Mouse (Mus musculus) heart, postnatal 0 days (tissue): ENCODE measurements around the gene Zfp114. TPM values are rescaled to one million over a fixed set of nuclear protein-coding genes. Genes with fewer than 3 reads are reported as not detected.
A peak's percentile ranks its signal among the peaks of the same experiment; 100 is the strongest.

Source experiments
- ATAC-seq: fragments of 200-750 bp; cut with Nextera tagmentation; 2 replicates; pipeline ENCODE4 v1.8.0; 2017; ENCODE audit warnings: low read depth, moderate number of reproducible peaks, moderate library complexity; ENCODE audit not compliant: insufficient read depth
- DNase-seq: peaks from one replicate; pipeline ENCODE4 v3.0.0-alpha.2; 2016; ENCODE audit warnings: low spot score
- H3K27ac ChIP-seq: fragments of 300-500 bp; sonication (generic); 2 replicates; pipeline ENCODE4 v1.5.1; 2014; ENCODE audit warnings: low read depth, mild to moderate bottlenecking
- H3K27me3 ChIP-seq: fragments of 300-500 bp; sonication (generic); 2 replicates; pipeline ENCODE4 v1.6.1; 2014; ENCODE audit warnings: low read length, mixed read lengths; ENCODE audit not compliant: control insufficient read depth, insufficient read depth
- H3K36me3 ChIP-seq: fragments of 300-500 bp; sonication (generic); replicated peaks from 2 replicates; pipeline ENCODE4 v1.6.1; 2014; ENCODE audit warnings: low read length, mixed read lengths; ENCODE audit not compliant: control insufficient read depth, insufficient read depth
- H3K4me1 ChIP-seq: fragments of 300-500 bp; sonication (generic); 2 replicates; pipeline ENCODE4 v1.6.1; 2014; ENCODE audit warnings: antibody characterized with exemption; ENCODE audit not compliant: control insufficient read depth, insufficient read depth
- H3K4me2 ChIP-seq: fragments of 300-500 bp; sonication (generic); 2 replicates; pipeline ENCODE4 v1.6.1; 2014; ENCODE audit warnings: low read depth, mild to moderate bottlenecking, low read length, moderate library complexity
- H3K4me3 ChIP-seq: fragments of 300-500 bp; sonication (generic); 2 replicates; pipeline ENCODE4 v1.5.1; 2014; ENCODE audit warnings: low read depth, low read length
- H3K9ac ChIP-seq: fragments of 300-500 bp; sonication (generic); replicated peaks from 2 replicates; pipeline ENCODE4 v1.6.1; 2014; ENCODE audit warnings: low read depth, low read length, mixed read lengths
- H3K9me3 ChIP-seq: fragments of 300-500 bp; sonication (generic); replicated peaks from 2 replicates; pipeline ENCODE4 v1.6.1; 2016; ENCODE audit warnings: low read length; ENCODE audit not compliant: control insufficient read depth
- CTCF ChIP-seq: IDR thresholded peaks from 2 replicates; pipeline ENCODE4 v1.5.1; 2016; ENCODE audit warnings: antibody characterized with exemption, control low read depth, low read depth
- EP300 ChIP-seq: IDR thresholded peaks from 2 replicates; pipeline ENCODE4 v1.6.1; 2016; ENCODE audit warnings: antibody characterized with exemption, low read depth
- whole genome bisulfite sequencing: fragments of 180-500 bp; shearing (Covaris S2); extraction: QIAGEN DNeasy Blood & Tissue Kit; methylation state at CpG from one replicate; pipeline ENCODE4 v1.1.7; 2014; 5-methylcytosine and 5-hydroxymethylcytosine counted together
- polyA plus RNA-seq: library from polyadenylated mRNA; unstranded; fragments of >200 nt; fragmentation: Nextera tagmentation; extraction: Ambion mirVana; gene quantifications from 2 replicates; pipeline ENCODE4 v1.2.1, GENCODE M21; 2015
- total RNA-seq: library from RNA; depleted of rRNA; stranded (reverse); fragments of >200 nt; gene quantifications from 2 replicates; pipeline ENCODE4 v1.2.3, GENCODE M21; 2014; ENCODE audit warnings: low replicate concordance; rRNA removed

Zfp114 gene
- total RNA-seq (0.19 and 1.1 TPM in 2 replicates), polyA plus RNA-seq (0.42 and 0.86 TPM in 2 replicates)

DNA sequence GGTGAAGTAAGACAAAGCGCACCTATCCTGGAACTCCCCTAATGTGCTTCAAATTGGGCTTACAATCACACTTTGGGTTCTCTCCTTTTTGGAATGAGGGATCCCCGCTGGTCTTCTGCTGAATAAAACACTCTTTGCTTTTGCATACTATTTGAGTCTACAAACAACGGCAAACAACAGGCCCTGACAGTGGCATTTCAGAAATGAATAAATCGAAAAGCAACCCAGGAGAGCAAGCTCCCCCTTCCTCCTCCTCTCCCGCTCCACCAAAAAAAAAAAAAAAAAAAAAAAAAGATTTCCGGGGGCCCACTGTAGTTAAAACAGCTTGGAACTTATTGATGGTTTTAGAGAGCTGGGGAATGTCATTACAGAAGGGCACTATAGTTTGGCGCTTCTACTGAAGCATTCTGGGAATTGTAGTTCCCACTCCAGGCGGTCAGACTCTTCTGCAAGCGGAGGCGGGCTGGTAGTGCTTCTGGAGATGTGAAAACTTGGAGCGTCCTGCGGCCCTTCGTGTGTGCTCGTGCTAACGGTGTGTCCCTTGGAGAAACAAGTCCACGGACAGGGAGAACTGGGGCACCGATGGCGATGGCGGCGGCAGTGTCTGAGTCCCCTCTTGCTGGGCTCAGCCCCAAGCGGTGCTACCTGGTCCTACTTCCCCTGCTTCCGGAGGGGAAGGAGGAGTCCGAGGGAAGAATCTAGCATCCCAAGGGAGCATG lies at the start of gene Zfp114:
Zfp114 (plus strand) TSS at position 443 of the 719 bp plus-strand sequence.
- H3K27ac ChIP-seq = no peak within 1 kb of the TSS
- H3K36me3 ChIP-seq = no peaks in the 10 kb centered on the region
- no peaks in the 10 kb centered on the region for H3K9me3 ChIP-seq
- H3K4me2 ChIP-seq = peak within 1 kb of the TSS; percentile 61
- peak within 1 kb of the TSS; percentile 56 for H3K4me3 ChIP-seq
- H3K9ac ChIP-seq = peak within 1 kb of the TSS; percentile 6; the same call in 1 of the 2 replicates
- H3K27me3 ChIP-seq = no peaks in the 10 kb centered on the region
- ATAC-seq (peak; percentile 90), DNase-seq (peak; percentile 59)
- 12% methylated on average over 23 of the region's 23 CpGs for WGBS
- TF ChIP-seq CTCF = no peak
- no peak for TF ChIP-seq EP300
- no peaks in the 10 kb centered on the region for H3K4me1 ChIP-seq

DNA sequence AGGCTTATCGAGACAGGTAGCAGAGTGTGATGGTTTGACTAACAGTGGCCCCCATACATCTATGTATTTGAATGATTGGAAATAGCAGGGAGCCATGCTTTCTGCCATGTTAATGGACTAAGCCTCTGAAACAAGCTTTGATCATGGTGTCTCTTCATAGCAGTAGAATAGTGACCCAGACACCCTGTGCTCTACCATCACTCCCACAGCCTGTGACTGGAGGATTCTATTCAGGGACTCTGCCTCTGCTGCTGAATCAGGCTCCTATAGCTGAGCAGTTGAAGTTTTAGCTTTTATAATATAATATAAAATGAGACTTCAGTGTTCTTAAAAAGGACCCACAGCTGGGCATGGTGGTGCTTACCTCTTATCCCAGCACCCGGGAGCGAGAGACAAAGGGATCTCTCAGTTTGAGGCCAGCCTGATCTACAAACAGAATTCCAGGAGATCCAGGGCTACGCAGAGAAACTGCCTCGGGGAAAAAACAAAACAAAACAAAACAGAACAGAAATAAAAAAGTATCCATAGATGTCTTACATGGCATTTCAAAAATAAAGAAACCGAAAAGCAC lies 41.4 kb upstream of the Zfp114 start:
- H3K27ac ChIP-seq = no peak overlapping the region

DNA sequence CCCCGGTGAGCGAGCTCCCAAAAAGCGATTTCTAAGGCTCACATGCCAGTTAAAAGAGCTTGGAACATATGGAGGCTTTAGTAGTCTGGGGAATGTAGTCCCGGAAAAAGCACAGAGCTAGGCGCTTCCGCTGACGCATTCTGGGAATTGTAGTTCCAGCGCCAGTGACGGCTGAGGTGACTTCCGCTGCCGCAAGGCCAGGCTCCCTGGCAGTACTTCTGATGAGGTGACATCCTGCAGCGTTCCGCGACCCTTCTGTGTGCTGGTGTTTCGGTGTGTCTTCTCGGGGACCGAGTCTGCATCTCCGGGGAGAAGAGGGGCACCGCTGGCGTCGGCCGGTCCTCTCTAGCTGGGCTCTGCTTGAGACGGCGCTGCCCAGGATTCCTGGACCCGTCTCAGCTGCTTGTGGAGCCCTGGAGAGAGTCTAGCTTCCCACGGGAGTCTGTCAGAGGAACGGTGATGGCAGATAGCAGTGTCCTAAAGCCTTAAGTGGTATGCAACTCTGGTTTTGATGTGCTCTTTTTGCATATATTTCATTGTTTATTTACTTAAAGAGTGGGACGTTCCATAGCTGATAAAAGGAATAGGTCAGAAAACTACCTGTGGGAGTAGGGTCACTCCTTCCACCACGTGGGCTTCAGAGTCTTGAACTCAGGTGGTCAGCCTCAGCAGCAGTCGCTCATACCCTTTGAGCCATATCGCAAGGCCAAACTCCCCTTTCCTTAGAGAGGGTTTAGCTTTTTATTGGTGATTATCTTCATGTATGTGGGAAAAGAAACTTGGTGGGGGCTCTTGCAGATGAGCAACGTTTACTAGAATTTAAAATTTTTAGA lies 40.6 kb upstream of the Zfp114 start, which contains the start of gene Zfp235:
Zfp235 (plus strand) TSS at position 174 of the 833 bp plus-strand sequence.
- WGBS = 3% methylated on average over 32 of the region's 32 CpGs

More for the DNA sequence above, 41.4 kb upstream of the Zfp114 start:
- ATAC-seq (no peak; the same call in 1 of the 2 replicates), DNase-seq (no peak)
- Histone ChIP-seq H3K9me3 (no peaks in the 10 kb centered on the region), H3K9ac (peak overlapping the region; percentile 64), H3K4me3 (peak overlapping the region; percentile 85), H3K4me1 (peaks cover 14% of the 10 kb centered on the region), H3K4me2 (peak overlapping the region; percentile 70), H3K36me3 (peaks cover 22% of the 10 kb centered on the region), H3K27me3 (no peaks in the 10 kb centered on the region)
- no peak for TF ChIP-seq EP300
- TF ChIP-seq CTCF = no peak
- 14% methylated on average over 6 of the region's 6 CpGs for WGBS

DNA sequence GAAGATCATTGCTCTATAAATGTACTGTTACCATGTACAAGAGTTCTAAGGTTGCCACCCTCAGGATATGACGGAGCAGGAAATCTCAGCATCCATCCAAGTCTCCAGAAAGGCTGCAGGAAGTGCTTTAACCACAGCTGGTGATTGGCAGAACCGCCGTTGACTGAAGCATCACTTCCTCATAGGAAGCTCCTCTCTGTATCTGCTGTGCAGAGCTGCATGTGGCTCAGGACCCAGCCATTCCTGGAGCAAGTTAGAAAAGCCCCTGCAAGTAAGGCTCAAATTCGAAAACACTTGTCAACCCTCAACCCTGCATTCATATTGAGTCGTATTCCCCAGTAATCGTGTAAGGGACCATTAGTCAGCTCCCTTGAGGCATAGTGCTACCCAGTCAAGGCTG lies 32.3 kb upstream of the Zfp114 start:
- WGBS = 83% methylated on average over 6 of the region's 6 CpGs
- Histone ChIP-seq H3K36me3 (peaks cover 41% of the 10 kb centered on the region), H3K4me1 (no peaks in the 10 kb centered on the region), H3K27ac (no peak overlapping the region), H3K4me3 (no peak overlapping the region), H3K27me3 (no peaks in the 10 kb centered on the region), H3K9me3 (no peaks in the 10 kb centered on the region), H3K4me2 (no peak overlapping the region), H3K9ac (no peak overlapping the region)
- TF ChIP-seq EP300 (no peak), CTCF (no peak)
- no peak for DNase-seq
- ATAC-seq = no peak

More for the DNA sequence above, 40.6 kb upstream of the Zfp114 start, which contains the start of gene Zfp235:
- Histone ChIP-seq H3K27me3 (no peaks in the 10 kb centered on the region), H3K9me3 (no peaks in the 10 kb centered on the region), H3K36me3 (peaks cover 29% of the 10 kb centered on the region), H3K27ac (0 out of 2 replicates have a peak within 1 kb of the TSS, but pooled peaks have one; percentile 41), H3K4me1 (peaks cover 14% of the 10 kb centered on the region), H3K4me2 (peak within 1 kb of the TSS; percentile 70), H3K4me3 (peak within 1 kb of the TSS; percentile 85), H3K9ac (peak within 1 kb of the TSS; percentile 64)
- TF ChIP-seq CTCF = no peak
- no peak for TF ChIP-seq EP300
- DNase-seq (peak; percentile 86), ATAC-seq (peak; percentile 96)

DNA sequence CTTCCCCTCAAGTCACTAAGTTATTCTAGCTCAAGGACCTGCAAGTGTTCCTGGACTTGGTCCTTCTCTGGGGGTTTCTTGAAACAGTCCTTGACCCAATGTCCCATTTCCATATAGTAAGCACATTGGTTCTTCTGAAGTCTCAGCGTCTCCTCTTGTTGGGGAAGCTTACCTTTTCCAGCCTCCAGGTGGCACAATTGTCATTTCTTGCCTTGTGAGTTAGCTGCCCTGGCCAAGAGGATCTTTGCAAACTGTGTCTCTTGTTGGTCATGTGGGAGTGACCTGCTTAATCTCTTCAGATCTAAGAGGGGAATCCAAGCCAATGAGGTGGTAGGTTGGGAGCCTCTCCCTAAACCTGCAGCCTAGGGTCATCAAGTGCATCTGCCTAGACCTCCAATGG lies 21.6 kb upstream of the Zfp114 start:
- no peak overlapping the region for H3K4me3 ChIP-seq
- H3K4me1 ChIP-seq = no peaks in the 10 kb centered on the region
- peak; percentile 6 for DNase-seq
- H3K36me3 ChIP-seq = no peaks in the 10 kb centered on the region
- no peak for TF ChIP-seq EP300
- TF ChIP-seq CTCF = peak; percentile 51
- no peaks in the 10 kb centered on the region for H3K27me3 ChIP-seq
- 0 out of 2 replicates have a peak, but pooled peaks cover 5% of the 10 kb centered on the region for H3K9me3 ChIP-seq
- H3K9ac ChIP-seq = no peak overlapping the region
- H3K27ac ChIP-seq = no peak overlapping the region
- ATAC-seq = no peak
- no peak overlapping the region for H3K4me2 ChIP-seq
- 7% methylated on average over 1 of the region's 1 CpGs for WGBS
